Mouse (Mus musculus): ENCODE measurements at regions not wholly inside any gene's neighbourhood (a gene's known extent, or its start where the extent isn't known, plus 50 kb on each side); places are given as distances from the start of the nearest gene placed in this dataset.
"Not testable (repeated sequence)": the region's sequence is repeated elsewhere in the genome, so short reads cannot be mapped to it uniquely, and the experiment has no call there.

DNA sequence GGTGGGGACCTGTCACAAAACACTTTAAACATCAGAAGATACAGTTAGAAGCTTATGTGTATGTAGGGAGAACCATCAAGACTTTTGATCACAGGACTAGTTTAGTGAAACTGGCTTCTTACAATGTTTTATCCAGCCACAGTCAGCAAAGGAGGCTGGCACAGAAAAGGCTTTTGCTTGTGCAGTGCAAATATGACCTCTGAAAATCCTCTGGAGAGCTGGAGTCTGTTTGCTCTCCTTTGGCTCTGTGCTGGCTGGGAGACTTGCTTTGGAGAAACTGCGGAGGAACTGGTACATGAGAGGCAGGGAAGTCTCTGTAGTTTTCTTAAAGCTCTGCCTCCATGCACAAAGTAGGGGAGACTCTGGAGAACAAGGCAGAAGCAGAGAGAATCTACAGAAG, 497.2 kb upstream of the Pdzrn3 start:
- DNase-seq: no peak

DNA sequence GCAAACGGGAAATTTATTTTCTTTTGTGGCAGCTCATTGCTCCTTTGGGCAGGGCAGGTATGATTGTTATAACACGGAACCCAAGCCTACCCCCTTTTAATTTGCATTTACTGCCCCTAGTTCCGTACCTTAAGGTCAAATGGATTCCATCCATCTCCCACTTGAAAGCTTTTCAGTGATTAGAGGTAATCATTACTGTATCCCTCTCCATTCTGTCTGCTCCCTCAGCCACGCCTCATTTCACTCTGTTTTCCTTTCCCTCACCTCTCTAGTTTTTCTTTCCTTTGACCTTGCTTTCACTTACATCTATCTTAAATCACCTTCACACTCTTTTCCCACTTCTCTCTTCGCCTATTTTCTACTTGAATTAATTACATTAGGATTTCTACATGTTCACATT, 481.2 kb upstream of the Pdzrn3 start:
- no peak for DNase-seq

DNA sequence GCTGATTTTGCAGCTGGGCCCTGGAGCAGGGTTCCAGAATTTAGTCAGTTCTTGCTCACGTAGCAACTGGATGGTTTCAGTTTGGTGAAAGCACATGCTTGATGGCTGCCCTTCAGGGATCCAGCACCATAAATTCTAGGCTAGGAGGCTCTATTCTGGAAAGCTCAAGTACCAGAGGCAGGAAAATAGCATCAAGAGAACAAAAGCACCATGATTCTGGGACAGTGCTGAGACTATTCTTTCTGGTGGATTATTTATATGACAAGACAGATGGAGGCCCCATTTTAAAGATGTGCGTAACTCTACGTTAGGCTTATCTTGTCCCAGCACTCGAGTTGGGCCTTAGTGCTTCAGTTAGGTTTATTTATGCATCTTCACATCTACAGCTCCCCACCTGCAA, 463.0 kb upstream of the Pdzrn3 start:
- DNase-seq: no peak

DNA sequence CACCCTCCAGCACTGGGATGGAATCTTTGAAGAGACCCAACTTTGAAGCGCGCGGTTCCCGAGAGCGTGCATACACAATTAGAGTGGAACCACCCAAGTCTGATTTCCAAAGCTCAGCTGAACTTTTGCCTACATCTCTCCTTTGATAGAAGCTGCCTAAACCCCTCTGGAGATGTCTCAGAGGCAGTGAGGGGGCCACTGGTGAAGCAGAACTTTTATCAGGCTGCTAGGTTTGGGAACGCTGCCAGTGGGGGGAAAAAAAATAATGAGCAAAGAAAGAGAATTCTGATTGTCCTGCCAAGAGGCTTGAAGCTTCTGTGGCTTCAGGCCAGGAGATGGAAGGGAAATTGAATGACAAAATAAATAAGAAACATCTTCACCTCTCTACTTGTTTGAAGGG, 459.9 kb upstream of the Pdzrn3 start:
- DNase-seq: no peak

DNA sequence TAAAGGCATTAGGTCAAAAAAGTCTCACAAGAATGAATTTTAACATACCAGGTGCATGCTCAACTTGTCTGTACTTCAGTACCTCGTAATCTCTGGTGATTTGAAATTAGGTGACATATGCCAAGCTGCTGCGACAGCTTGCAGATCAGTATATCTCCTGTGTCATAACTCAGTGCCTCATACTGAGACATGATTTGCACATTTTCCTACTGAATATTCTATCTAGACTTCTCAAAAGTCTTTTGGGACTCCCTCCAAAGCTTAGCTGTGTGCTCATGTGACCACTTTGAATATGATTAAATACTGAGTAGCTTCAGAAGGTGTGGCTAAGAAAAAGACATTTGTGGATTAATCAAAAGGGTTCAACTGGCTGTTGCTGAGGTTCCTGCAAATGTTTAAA, 416.3 kb upstream of the Pdzrn3 start:
- DNase-seq: no peak

DNA sequence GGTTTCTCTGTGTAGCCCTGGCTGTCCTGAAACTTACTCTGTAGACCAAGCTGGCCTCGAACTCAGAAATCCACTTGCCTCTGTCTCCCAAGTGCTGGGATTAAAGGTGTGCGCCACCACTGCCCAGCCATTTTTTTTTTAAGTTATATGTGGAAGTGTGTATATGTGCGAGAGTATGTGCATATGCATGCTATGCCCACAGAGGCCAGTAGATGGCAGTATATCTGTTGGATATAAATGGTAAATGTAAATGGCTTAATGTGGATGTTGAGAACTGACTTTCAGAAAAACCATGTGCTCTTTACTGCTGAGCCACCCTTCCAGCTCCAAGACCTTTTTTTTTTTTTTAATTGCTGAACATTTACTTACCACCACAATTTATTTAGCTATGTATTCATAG, 400.2 kb upstream of the Pdzrn3 start:
- no peak for DNase-seq

DNA sequence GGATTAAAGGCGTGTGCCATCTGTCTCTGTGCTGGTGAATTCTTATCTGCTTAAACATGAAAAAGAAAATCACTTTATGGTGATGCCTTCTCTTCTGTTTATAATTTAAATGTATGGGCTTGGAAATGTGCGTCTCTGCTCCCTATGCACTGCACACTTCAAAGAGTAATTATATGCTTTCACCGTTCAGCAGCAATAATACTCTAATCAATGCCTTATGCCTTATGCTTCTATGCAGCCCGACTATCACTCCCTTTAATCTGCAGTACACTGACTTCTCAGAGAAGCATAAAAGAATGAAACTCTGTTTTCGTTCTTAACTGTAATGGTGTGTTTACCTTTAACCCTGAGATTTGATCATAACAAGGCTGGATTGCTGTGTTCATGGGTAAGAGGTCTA, 395.5 kb upstream of the Pdzrn3 start:
- DNase-seq: no peak

DNA sequence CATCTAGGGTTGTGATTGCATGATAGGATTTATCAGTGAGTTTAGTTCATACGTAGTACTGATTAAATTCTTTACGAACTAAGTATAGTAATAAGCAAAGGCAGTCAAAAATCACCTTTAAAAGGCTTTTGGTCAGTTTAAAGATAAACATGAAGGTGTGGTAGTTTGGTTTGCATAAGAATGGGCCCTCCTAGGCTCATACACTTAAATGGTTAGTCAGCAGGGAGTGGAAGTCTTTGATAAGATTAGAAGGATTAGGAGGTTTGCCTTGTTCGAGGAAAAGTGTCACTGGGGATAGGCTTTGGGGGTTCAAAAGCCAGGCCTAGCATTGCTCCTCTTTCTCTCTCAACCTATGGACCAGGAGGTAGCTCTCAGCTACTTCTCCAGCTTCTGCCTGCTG, 357.4 kb upstream of the Pdzrn3 start:
- no peak for DNase-seq

DNA sequence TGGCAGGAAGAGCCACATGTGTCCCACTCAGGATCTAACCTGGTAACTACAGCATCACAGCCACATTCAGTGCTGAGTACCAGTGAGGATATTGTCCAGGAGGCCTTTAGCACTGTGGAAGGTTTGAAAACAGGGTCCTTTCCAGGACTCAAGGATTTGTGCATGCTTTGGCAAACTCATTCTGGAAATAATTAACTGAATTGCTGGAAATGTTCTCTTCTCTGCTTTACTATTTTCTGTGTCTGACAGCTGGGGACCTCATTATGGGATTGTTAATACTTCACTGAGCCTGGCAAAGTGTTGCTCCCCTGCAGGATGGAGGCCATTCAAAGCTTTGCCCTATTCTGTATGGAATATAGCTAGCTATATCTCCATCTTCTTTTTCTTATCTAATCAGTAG, 342.8 kb upstream of the Pdzrn3 start:
- DNase-seq: no peak

DNA sequence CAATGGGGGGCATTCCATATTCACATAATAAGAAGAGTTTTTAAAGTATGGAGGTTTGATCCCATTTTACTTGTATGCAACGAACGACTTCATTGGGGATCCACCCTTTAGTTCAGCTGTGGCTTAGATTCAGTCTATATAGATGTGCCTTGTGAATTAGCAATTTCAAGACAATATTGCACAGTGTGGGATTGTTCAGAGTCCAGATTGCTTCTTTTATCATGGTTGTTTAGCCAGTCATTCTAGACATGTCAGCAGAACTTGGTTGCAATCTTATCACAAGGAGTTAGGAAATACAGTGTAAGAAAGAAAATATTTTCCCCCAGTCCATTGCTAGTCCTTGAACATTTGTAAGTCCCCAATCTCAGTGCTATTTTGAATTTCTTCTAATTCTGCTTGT, 312.0 kb upstream of the Pdzrn3 start:
- DNase-seq: no peak

DNA sequence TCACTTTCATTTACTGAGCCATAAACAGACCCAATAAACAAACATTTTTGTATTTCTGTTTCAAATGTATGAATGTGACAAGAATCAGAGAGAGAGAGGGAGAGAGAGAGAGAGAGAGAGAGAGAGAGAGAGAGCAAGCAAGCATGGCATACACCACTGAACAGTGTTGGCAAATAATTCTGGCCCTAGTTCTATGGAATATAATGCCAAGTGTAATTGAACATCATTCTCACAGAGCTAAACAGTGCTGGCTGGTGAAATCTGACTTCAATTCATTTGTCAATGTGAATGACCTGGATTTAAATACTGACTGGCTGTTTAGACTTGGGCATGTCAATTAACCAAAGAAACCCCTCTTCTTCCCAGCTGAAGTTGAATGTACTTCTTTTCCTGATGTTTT, 308.9 kb upstream of the Pdzrn3 start:
- no peak for DNase-seq

DNA sequence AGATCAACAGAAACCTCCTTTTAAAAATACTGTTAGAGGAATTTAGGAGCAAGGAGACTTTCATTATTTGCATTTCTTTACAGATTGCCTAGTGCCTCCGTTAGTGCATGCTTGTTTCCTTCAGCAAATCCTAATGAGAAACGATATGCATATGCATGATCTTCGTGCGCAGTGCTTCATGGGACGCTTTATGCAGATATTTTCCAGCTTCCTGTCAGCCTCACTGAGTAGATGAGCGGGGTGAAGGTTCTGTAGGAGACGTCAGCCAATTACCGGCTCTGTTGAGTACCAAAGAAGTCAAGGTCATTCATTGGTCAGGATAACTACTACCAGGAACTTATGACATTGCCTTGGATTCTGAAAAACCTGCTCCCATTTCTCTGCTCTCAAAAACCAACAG, 308.0 kb upstream of the Pdzrn3 start:
- no peak for DNase-seq

DNA sequence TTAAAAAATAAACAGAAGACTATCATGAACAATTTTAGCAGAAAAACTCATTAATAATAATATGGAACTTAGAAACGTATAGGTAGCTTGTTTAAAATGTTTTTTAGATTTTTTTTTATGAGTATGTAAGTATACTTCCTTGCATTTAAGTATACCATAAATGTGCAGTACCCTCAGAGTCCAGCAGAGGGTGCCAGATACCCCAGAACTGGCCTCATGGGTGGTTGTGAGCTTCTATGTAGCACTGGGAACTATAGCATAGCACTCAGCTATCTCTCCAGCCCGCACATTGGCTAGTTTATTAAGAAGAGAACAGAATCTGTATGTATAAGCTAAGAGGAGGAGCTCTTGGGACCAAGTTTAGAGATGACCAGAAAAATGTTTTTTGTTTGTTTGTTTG, 306.7 kb upstream of the Pdzrn3 start:
- DNase-seq: no peak

DNA sequence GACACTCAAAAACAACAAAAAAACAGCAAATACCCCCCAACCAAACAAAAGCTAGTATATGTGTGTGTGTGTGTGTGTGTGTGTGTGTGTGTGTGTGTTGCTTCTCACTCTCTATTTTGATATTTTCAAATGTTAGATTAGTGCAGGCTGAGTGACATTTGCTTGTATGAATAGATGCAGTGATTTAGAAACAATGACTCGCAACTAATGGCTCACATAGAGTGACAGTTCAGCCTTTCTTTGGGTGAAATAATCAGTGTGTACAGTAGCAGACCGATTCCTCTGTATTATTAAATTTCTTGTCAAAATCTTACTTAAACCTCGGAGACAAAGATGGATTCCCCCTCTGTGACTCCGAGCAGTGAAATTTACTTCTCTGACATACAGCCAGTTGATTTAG, 297.1 kb upstream of the Pdzrn3 start:
- DNase-seq: no peak

DNA sequence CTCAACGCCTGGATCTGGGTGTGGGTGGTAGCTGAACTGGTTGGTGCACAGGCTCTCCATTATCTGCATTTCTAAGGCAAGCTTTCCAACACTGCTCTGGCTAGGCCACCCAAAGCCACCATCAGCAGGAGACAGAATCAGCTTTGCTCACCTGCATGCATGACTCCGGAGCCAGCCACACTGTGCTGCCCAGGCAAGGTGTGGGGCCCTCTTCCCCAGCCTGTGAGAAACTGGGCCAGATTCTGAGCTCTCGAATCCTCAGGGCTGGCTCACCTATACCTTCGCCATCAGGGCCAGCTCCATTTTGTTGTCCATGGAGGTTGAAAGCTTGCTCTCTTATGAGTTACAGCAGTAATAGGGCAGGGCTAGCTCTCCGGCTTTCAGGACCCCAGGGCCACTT, 293.1 kb upstream of the Pdzrn3 start:
- no peak for DNase-seq

DNA sequence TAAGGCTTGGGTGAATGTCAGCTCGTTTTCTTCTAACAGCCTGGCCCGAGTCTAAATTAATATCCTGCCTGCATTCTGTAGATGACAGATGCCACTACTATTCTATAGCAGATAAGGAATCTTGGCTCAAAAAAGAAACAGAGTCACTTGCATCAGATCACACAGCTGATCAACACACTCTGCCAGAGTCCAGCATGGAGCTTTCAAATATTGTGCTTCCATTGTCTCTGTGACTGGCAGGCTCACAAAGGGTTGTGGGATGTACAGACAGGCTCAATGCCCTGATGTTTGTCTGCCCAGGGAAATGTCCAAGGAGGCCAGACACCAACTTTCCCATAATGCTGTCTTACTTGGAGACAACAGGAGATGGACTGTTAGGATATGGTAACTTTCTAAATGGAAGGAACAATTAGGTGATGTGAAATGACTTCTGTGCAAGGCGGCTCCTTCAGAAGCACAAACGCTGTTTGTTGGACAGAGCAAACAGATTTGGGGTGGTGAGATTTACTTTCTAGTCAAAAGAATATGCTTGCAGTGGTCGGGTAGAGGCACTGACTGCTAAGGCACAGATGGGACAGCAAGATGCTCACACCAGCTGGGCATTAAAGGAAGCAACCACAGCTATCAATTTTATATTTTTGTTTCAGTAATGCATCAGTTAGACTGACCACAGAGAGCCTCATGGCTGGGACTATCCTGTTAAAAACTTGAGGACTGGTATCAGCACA, 291.6 kb upstream of the Pdzrn3 start:
- no peak for DNase-seq

DNA sequence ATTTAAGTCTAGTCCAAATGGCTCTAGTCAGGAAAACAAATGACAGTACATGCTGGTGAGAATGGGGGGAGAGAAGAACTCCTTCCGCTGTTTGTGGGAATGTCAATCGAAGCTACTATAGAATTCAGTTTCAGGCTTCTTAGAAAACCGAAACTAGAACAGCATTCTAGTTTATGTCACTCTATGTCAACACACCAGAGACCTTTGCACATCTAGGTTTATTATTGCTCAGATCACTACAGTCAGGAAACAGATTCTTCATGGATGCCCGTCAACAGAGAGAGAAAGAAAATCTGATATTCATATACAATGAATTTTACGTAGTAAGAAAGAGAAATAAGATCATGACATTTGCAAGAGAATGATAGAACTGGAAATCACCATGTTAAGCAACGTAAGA, 276.7 kb upstream of the Pdzrn3 start:
- DNase-seq: no peak

DNA sequence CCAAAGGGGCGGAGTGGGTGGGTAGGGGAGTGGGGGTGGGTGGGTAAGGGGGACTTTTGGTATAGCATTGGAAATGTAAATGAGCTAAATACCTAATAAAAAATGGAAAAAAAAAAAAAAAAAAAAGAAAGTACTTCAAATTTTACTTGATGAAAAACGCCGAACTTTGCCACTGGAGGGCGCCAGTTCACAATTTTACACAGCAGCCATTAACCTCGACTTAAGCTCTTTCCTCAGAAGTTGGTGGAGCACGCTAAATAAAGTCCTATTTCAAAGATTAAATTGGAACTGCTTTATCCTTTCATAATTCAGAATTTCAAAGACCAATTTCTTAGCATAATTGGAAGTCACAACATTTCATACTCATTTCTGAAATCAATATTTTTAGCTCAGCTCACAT, 272.7 kb upstream of the Pdzrn3 start:
- DNase-seq: not testable (repeated sequence)

DNA sequence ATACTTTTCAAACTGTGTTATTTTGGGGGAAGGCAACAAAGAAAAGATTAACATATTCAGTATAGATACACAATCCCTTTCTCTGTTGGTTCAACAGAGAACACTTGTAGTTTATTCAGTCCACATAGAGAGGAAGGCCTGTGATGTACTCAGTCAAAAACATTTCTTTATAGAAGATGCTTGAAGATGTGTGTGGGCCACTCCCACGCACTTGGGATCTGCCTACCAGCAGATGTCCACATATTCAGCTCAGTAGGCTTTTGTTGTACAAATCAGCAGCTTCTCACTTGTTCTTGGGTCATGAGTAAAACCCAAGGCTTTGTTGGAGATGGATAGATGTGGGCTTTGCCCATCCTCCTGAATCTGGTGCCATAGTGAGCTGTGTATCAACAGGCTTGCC, 239.6 kb upstream of the Pdzrn3 start:
- no peak for DNase-seq

DNA sequence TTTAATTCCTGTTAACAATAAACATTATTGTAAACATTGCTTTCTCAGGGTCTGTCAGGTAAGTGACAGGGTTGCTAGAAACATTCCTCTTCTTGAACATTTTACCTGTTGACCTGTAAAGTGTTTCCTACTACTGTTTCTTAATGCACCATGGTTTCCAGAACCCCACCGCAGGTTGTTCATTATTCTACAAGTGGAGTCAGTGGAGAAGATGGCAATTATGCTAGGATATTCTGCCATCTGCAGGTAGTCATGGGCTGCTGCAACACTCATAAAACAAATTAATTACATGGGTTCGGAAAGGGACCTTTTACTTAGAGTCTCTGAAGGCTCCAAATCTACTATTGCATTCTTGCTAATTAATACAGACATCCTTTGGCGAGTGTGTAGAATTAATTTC, 239.1 kb upstream of the Pdzrn3 start:
- DNase-seq: no peak

DNA sequence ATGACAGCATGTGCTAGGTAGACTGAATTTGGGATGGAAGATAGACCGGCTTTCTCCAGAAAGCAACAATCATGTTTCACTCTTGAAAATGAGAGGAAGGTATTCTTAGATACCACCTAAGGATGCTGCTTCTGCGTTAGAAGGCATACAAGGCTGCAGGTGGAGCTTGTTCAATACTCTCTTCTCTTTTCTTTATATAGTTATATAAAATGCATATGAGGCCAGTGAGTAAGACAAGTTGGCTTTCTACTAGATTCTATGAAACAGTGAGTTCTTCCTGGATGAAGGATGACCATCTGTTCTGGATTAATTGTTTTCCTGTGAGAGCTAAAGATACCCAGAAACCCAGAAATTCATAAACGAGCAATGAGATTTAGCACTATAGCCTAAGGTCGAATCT, 231.3 kb upstream of the Pdzrn3 start:
- DNase-seq: no peak

DNA sequence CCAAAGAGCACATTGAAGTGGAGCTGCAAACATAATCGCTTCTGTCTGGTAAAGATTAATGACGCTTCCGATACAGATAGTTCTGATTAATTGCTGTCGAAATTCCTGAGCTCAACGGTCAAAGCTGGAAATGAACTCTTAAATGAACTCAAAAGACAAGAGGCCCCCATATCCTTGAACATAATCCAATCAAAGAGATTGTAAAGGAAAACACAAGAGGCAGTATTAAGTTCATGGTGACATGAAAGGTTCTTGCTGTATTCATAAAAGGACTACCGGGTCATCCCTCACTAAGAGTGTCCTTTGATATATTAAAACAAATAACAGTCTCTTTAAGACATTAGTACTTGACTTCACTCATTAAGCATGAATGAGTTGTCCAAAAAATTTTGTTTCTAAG, 225.4 kb upstream of the Pdzrn3 start:
- no peak for DNase-seq

DNA sequence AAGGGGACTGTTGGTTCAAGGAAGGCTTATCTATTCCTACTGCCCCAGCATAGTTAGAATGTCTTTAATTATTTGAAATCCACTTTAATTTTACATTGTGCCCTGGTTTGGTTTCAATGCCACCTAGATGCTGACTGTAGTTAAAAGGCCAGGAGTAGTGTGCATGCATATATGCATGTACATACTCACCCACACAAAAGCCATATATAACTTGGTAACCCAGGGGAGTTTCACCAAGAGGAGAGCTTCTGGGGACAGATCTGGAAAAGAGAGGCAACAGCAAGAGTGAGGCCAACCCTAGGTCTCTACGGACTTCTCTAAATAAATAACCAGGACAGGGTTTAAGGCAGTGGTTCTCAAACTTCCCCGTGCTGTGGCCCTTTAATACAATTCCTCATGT, 219.3 kb upstream of the Pdzrn3 start:
- DNase-seq: no peak

DNA sequence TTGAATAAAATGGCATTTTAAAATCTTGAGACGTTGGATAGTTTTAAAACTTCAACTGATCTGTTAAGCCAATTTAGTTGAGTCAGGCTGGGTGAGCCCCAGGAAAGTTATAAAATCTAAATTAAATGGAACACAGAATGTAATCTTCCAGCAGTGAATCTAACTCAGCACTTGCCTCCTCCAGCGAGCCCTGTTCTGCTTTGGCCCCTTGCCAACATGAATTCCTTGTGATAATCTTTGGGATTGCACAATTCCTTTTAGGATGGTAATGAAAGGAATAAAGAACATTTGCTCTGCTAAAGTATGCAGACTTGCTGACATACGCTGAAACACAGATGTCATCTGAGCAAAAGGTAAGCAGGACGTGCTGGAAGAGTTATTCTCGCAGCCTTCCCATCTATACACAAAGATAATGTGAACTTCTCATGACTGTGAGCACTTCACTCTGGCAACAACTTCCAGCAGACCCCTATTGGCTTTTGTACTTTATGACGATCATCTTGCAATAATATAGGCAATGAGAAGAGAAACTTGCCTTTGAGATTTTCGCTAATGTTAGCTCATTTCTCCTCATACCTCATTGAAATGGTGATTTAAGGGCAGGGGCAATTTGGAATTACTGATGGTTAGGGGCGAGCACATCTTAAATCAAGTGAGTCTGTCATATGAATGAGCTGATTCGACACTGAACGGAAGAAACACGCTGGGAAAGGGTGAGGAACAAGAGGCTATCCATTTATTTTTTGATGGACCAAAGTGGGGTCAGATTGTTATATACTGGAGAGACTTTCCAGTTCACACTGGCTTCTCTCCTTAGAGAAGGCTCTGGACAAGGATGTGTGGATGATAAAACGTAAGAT, 216.3 kb upstream of the Pdzrn3 start:
- no peak for DNase-seq

DNA sequence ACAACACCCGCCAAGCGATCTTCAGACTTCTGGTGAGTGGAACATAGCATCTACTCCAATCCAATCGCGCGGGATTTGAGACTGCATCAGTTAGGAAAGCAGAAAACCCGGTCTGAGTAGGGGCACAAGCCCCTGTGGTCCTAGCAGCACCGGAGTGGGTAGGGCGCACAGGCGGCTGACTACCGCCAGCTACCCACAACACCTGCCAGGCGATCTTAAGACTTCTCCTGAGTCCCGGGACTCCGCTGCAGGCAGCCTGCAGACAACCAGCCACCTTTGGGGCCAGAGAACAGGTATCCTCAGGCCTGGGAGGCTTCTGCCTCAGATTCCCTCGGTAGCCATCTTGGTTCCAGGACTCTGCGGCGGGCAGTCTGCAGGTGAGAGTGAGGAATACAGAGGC, 208.2 kb upstream of the Pdzrn3 start:
- DNase-seq: no peak
